In genomic region chr2:71764525-71764924, GRCm38 (mm10) we compare ENCODE assay signal across 24 mouse cellular contexts.
"Had no signal": no experiment of that assay in that cellular context is flagged by ENCODE, and none has a peak within 500 bp of the region (broad histone marks: within the 10 kb centered on the region; RNA-seq: fewer than 3 reads in every experiment).

No protein-coding gene starts in this region.

- ATAC-seq: liver, postnatal 0 days had no signal

- H3K36me3 ChIP-seq: limb, embryonic 12.5 days; limb, embryonic 15.5 days; neural tube, embryonic 12.5 days; neural tube, embryonic 15.5 days had no signal

- DNase-seq: kidney, adult 18-20 months; kidney, adult 9 months; kidney, postnatal 14 days; kidney, postnatal 4 days; left cerebral cortex, postnatal 4 days; liver, postnatal 0 days; lung, embryonic 14.5 days; lung, postnatal 10 days; lung, postnatal 4 days; midbrain, embryonic 14.5 days; right cerebral cortex, adult 18-20 months; right cerebral cortex, postnatal 14 days; right cerebral cortex, postnatal 4 days; thymus, adult 2 months; thymus, postnatal 14 days; thymus, postnatal 4 days had no signal

- H3K4me1 ChIP-seq: limb, embryonic 12.5 days; limb, embryonic 15.5 days; neural tube, embryonic 12.5 days; neural tube, embryonic 15.5 days had no signal

- H3K9ac ChIP-seq: limb, embryonic 12.5 days; limb, embryonic 15.5 days; liver, embryonic 14.5 days; liver, postnatal 0 days; lung, embryonic 14.5 days; neural tube, embryonic 12.5 days; neural tube, embryonic 15.5 days had no signal

- H3K9me3 ChIP-seq: limb, embryonic 12.5 days; limb, embryonic 15.5 days; neural tube, embryonic 12.5 days; neural tube, embryonic 15.5 days had no signal

- H3K4me2 ChIP-seq: limb, embryonic 12.5 days; limb, embryonic 15.5 days; liver, embryonic 11.5 days; lung, embryonic 14.5 days; midbrain, embryonic 11.5 days; neural tube, embryonic 12.5 days; neural tube, embryonic 15.5 days had no signal

- H3K4me3 ChIP-seq: limb, embryonic 12.5 days; limb, embryonic 15.5 days; neural tube, embryonic 12.5 days; neural tube, embryonic 15.5 days had no signal

- H3K27me3 ChIP-seq: limb, embryonic 12.5 days; limb, embryonic 15.5 days; neural tube, embryonic 12.5 days; neural tube, embryonic 15.5 days had no signal

- H3K27ac ChIP-seq: limb, embryonic 12.5 days; limb, embryonic 15.5 days; liver, embryonic 14.5 days; neural tube, embryonic 12.5 days; neural tube, embryonic 15.5 days; stomach, postnatal 0 days had no signal
